Mouse (Mus musculus): ENCODE measurements around the gene Slc16a14.

DNA sequence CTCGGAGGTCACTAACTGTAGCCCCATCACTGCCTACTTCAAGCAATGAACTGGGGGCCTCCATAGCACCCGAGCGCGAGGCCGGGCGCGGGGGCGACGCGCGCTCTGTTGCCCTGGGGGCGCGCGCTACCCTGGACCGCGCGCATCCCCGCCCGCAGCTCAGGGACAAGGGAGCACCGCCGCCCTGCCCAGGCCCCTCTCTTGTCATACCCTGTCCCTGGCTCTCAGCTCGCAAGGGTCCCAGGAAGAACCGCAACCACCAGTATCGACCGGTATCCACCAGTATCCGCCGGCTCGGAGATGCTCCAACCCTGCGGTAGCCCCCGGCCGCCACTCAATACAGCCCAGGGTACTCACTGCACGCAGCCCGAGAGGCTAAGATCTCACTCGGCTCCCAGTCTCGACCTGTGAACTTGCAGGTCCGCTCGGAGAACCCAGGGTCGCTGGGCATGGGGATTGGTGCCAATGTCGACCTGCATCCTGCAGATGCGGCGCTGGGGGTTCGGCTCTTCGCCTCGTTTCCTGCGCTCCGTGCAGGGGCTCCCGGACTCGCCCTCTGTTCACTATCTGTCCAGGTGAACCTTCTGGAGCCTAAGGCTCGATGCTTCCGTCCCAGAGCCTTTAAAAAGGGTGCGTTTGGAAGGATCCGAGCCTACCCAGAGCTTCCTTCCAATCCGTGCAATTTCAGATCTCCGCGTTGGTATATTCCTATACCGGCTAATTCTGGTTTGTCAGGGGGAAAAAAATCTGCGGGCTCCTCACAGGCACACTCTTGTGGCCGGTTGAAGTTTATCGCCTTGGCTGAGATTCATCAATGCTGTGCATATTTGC lies at the start of gene Slc16a14:
- TF ChIP-seq ZKSCAN1 (IDR thresholded peaks at IDR 0.05; ENCODE audit: borderline replicate concordance, low read depth, low read length): no peak
- no peak; the same call in 1 of the 2 replicates for TF ChIP-seq SMC3 (IDR thresholded peaks at IDR 0.05; ENCODE audit: low read depth, low read length)
- peak in 1 of 2 experiments; percentile 30; a peak in 2 of 4 replicates for TF ChIP-seq CTCF (conservative IDR thresholded peaks at IDR 0.05 in 1 of 2, IDR thresholded peaks at IDR 0.05 in 1 of 2; ENCODE audit: low read depth in 2 of 2, low read length in 2 of 2)
- no peak for TF ChIP-seq MAZ (IDR thresholded peaks at IDR 0.05; ENCODE audit: low read depth, low read length)
- TF ChIP-seq CHD1 (IDR thresholded peaks at IDR 0.05; ENCODE audit: low read depth, low read length): no peak
- no peak for TF ChIP-seq CHD2 (IDR thresholded peaks at IDR 0.05; ENCODE audit: low read length)
- TF ChIP-seq ZC3H11A (IDR thresholded peaks at IDR 0.05; ENCODE audit: low read depth, low read length): no peak
- TF ChIP-seq POLR2AphosphoS2 (IDR thresholded peaks at IDR 0.05; ENCODE audit: low read depth, low read length): no peak
- no peak; the same call in 1 of the 2 replicates for TF ChIP-seq TCF12 (IDR thresholded peaks at IDR 0.05; ENCODE audit: low read depth, low read length)
- TF ChIP-seq RAD21 (IDR thresholded peaks at IDR 0.05; ENCODE audit: low read depth, low read length): no peak; the same call in 1 of the 2 replicates
- TF ChIP-seq MAX (IDR thresholded peaks at IDR 0.05; ENCODE audit: low read length): no peak
- TF ChIP-seq NRF1 (IDR thresholded peaks at IDR 0.05; ENCODE audit: low read depth, low read length): no peak
- no peak for TF ChIP-seq BHLHE40 (IDR thresholded peaks at IDR 0.05; ENCODE audit: low read depth, low read length)
- no peak for TF ChIP-seq POLR2A (IDR thresholded peaks at IDR 0.05; ENCODE audit: low read depth, low read length)

Measured in CH12.LX (cell line).